Mouse (Mus musculus) C2C12 (cell line): ENCODE data around the gene Wscd2. TPM values are rescaled to one million over a fixed set of nuclear protein-coding genes. Genes with fewer than 3 reads are reported as not detected.

Experiments
- H3K27me3 ChIP-seq: one replicate; pipeline ENCODE4 v1.6.1; 2011; ENCODE audit not compliant: control insufficient read depth, insufficient read depth, insufficient read length
- H3K36me3 ChIP-seq: one replicate; pipeline ENCODE4 v1.6.1; 2011; ENCODE audit not compliant: control insufficient read depth, insufficient read depth
- H3K4me3 ChIP-seq: one replicate; pipeline ENCODE4 v1.5.1; 2011; ENCODE audit warnings: mild to moderate bottlenecking, control low read depth; ENCODE audit not compliant: poor library complexity, insufficient read depth, severe bottlenecking
- H3K79me2 ChIP-seq: one replicate; pipeline ENCODE4 v1.6.1; 2011; ENCODE audit not compliant: control insufficient read depth, insufficient read depth
- H3K79me3 ChIP-seq: one replicate; pipeline ENCODE4 v1.6.1; 2011; ENCODE audit warnings: low read depth, control low read depth
- H3ac ChIP-seq: one replicate; pipeline ENCODE3; 2011; ENCODE audit warnings: low read depth; ENCODE audit not compliant: control insufficient read depth, insufficient read length
- CEBPB ChIP-seq: IDR thresholded peaks from one replicate; pipeline ENCODE4 v1.6.1; 2011; ENCODE audit warnings: low read depth, mild to moderate bottlenecking, control low read depth, moderate library complexity
- CTCF ChIP-seq: IDR thresholded peaks from one replicate; pipeline ENCODE4 v1.5.1; 2011; ENCODE audit not compliant: control insufficient read depth, insufficient read depth, insufficient read length
- FOSL1 ChIP-seq: IDR thresholded peaks from one replicate; pipeline ENCODE4 v1.8.0; 2011; ENCODE audit warnings: mild to moderate bottlenecking, low read length; ENCODE audit not compliant: poor library complexity, insufficient read depth, severe bottlenecking
- MAX ChIP-seq: IDR thresholded peaks from one replicate; pipeline ENCODE4 v1.6.1; 2011; ENCODE audit warnings: mild to moderate bottlenecking, control low read depth
- MYOD1 ChIP-seq: IDR thresholded peaks from one replicate; pipeline ENCODE4 v1.6.1; 2011; ENCODE audit warnings: low read depth; ENCODE audit not compliant: control insufficient read depth, insufficient read length
- MYOG ChIP-seq: IDR thresholded peaks from one replicate; pipeline ENCODE4 v1.6.1; 2011; ENCODE audit not compliant: control insufficient read depth, insufficient read length; ENCODE audit errors: extremely low read depth
- USF1 ChIP-seq: IDR thresholded peaks from one replicate; pipeline ENCODE4 v1.6.1; 2011; ENCODE audit warnings: low read depth, mild to moderate bottlenecking, control low read depth, moderate library complexity
- polyA plus RNA-seq: library from polyadenylated mRNA; unstranded; fragments of >200 nt; fragmentation: generic; extraction: Trizol; gene quantifications from one replicate; pipeline ENCODE4 v1.2.1, GENCODE M21; 2012; ENCODE audit warnings: missing spikeins

The Wscd2 gene
- polyA plus RNA-seq, 1 experiment = not detected

GRCm38 (mm10) chr5:113600181-113600580 is 110.0 kb downstream of the Wscd2 start:
- no peak for TF ChIP-seq MYOD1
- TF ChIP-seq CEBPB = no peak
- no peak for TF ChIP-seq MAX
- no peak for TF ChIP-seq USF1
- TF ChIP-seq CTCF = no peak
- no peak for TF ChIP-seq MYOG
- TF ChIP-seq FOSL1 = no peak
- H3K4me3 ChIP-seq = no peak overlapping the region

GRCm38 (mm10) chr5:113600803-113601202 is 110.7 kb downstream of the Wscd2 start:
- TF ChIP-seq FOSL1 (no peak), MYOG (no peak), MYOD1 (no peak), CTCF (no peak), MAX (no peak), USF1 (no peak), CEBPB (no peak)
- H3K36me3 ChIP-seq = no peaks in the 10 kb centered on the region
- H3K4me3 ChIP-seq = no peak overlapping the region
- H3K79me3 ChIP-seq = no peaks in the 10 kb centered on the region
- H3K27me3 ChIP-seq = no peaks in the 10 kb centered on the region
- H3ac ChIP-seq = no peak overlapping the region
- no peaks in the 10 kb centered on the region for H3K79me2 ChIP-seq

More at GRCm38 (mm10) chr5:113600181-113600580, 110.0 kb downstream of the Wscd2 start:
- H3K79me3 ChIP-seq = no peaks in the 10 kb centered on the region
- H3ac ChIP-seq = no peak overlapping the region
- H3K79me2 ChIP-seq = no peaks in the 10 kb centered on the region
- no peaks in the 10 kb centered on the region for H3K36me3 ChIP-seq
- no peaks in the 10 kb centered on the region for H3K27me3 ChIP-seq

- Histone ChIP-seq H3ac (no peak overlapping the region), H3K79me3 (no peaks in the 10 kb centered on the region), H3K79me2 (no peaks in the 10 kb centered on the region), H3K36me3 (no peaks in the 10 kb centered on the region), H3K27me3 (no peaks in the 10 kb centered on the region), H3K4me3 (no peak overlapping the region)
- TF ChIP-seq USF1 (no peak), MYOD1 (no peak), MYOG (no peak), MAX (no peak), FOSL1 (no peak), CEBPB (no peak), CTCF (no peak)
Measured at GRCm38 (mm10) chr5:113603471-113603870, 113.3 kb downstream of the Wscd2 start.

GRCm38 (mm10) chr5:113604758-113605157 is 114.6 kb downstream of the Wscd2 start:
- Histone ChIP-seq H3K4me3 (no peak overlapping the region), H3K79me3 (no peaks in the 10 kb centered on the region), H3K79me2 (no peaks in the 10 kb centered on the region), H3K36me3 (no peaks in the 10 kb centered on the region), H3ac (no peak overlapping the region), H3K27me3 (no peaks in the 10 kb centered on the region)
- no peak for TF ChIP-seq CTCF
- no peak for TF ChIP-seq MYOG
- TF ChIP-seq USF1 = no peak
- no peak for TF ChIP-seq CEBPB
- no peak for TF ChIP-seq MAX
- no peak for TF ChIP-seq MYOD1
- TF ChIP-seq FOSL1 = no peak

DNA sequence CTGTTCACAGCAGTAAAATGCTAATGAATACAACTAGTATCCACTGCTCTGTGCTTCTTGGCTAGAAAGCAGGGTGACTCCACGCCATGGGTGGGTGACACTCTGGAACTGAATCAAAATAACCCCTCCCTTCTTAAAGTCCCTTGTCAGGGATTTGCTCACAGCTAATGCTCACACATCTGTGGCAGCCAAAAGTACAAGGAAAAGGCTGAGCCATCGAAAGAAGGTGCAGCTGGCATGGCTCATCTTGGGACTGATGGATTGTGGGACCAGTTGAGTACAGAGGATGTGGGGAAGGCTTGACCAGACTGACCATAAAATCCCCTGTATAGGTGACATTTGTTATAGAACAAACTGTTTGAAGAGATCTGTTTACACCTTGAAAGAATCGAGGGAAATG is 116.0 kb downstream of the Wscd2 start:
- no peak overlapping the region for H3ac ChIP-seq
- no peaks in the 10 kb centered on the region for H3K27me3 ChIP-seq
- no peaks in the 10 kb centered on the region for H3K79me3 ChIP-seq
- H3K36me3 ChIP-seq = no peaks in the 10 kb centered on the region
- no peak overlapping the region for H3K4me3 ChIP-seq
- H3K79me2 ChIP-seq = no peaks in the 10 kb centered on the region
- TF ChIP-seq FOSL1 = no peak
- TF ChIP-seq MYOD1 = no peak
- no peak for TF ChIP-seq CTCF
- no peak for TF ChIP-seq MAX
- no peak for TF ChIP-seq CEBPB
- TF ChIP-seq USF1 = no peak
- no peak for TF ChIP-seq MYOG

- Histone ChIP-seq H3K36me3 (no peaks in the 10 kb centered on the region), H3K79me3 (no peaks in the 10 kb centered on the region), H3K27me3 (no peaks in the 10 kb centered on the region), H3ac (no peak overlapping the region), H3K79me2 (no peaks in the 10 kb centered on the region), H3K4me3 (no peak overlapping the region)
- TF ChIP-seq CEBPB (no peak), MYOD1 (no peak), MAX (no peak), CTCF (no peak), FOSL1 (no peak), USF1 (no peak), MYOG (no peak)
Measured at GRCm38 (mm10) chr5:113606961-113607785, 117.0 kb downstream of the Wscd2 start.
